Mouse (Mus musculus): Measurements from ENCODE around the gene Rps19. TPM values are rescaled to one million over a fixed set of nuclear protein-coding genes. Genes with fewer than 3 reads are reported as not detected.

Gene Rps19
- polyA plus RNA-seq, 1 experiment from 2014 or later, result 2,334 TPM

DNA sequence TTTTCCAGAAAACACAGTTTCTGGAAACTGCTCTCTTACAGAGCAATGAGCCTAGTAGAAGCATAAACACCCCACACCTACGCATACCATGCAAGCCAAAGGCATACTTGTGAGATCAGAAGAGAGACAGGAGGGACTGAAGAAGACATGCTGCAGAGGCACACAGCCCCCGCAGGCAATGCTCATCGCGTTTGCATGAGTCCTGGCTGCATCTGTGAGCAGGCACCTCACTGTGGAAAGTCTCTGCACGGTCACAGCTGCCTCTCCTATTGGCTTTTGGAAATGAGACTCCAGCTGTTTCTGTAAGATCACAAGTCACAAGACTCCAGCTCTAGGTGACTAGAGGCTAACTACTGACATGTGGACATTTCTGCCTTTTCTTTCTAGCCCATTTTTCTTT, 34.0 kb upstream of the Rps19 start:
- H3K27ac ChIP-seq (ENCODE audit: low read length), result no peak overlapping the region
- H3K9ac ChIP-seq (ENCODE audit: low read depth, low read length), result no peak overlapping the region
- H3K36me3 ChIP-seq (ENCODE audit: control insufficient read depth, insufficient read depth, low read length), result no peaks in the 10 kb centered on the region
- no peak for ATAC-seq
- H3K4me1 ChIP-seq (ENCODE audit: control insufficient read depth, insufficient read depth, low read length), result 0 out of 2 replicates have a peak, but pooled peaks cover 2% of the 10 kb centered on the region
- H3K27me3 ChIP-seq (replicated peaks; ENCODE audit: control insufficient read depth, insufficient read depth, low read length), result no peaks in the 10 kb centered on the region
- 20% methylated on average over 5 of the region's 5 CpGs for WGBS
- no peak overlapping the region for H3K4me2 ChIP-seq (ENCODE audit: low read depth, low read length)
- H3K9me3 ChIP-seq (ENCODE audit: control insufficient read depth, low read length), result no peaks in the 10 kb centered on the region
- no peak overlapping the region for H3K4me3 ChIP-seq (ENCODE audit: low read length)

DNA sequence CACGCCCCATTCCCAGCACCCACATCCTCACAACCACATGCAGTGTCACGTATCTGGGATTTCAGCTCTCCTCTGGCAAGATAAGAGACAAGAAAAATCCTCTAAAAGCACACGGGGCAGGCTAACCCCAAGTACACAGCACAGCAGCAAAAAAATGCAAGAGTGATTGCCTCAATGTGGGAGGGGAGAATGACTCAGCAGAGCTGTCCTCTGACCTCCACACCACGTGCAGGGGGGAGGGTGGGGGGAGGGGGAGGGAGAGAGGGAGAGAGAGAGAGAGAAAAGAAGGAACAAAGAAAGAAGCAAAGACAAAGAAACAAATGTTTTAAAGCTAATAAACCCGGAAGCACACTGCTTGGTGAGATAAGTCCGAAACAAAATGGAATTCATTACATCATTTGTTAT, 33.3 kb upstream of the Rps19 start:
- Histone ChIP-seq H3K27ac (ENCODE audit: low read length) (no peak overlapping the region), H3K9me3 (ENCODE audit: control insufficient read depth, low read length) (no peaks in the 10 kb centered on the region), H3K4me2 (ENCODE audit: low read depth, low read length) (no peak overlapping the region), H3K27me3 (replicated peaks; ENCODE audit: control insufficient read depth, insufficient read depth, low read length) (no peaks in the 10 kb centered on the region), H3K9ac (ENCODE audit: low read depth, low read length) (no peak overlapping the region), H3K4me1 (ENCODE audit: control insufficient read depth, insufficient read depth, low read length) (0 out of 2 replicates have a peak, but pooled peaks cover 2% of the 10 kb centered on the region), H3K4me3 (ENCODE audit: low read length) (no peak overlapping the region), H3K36me3 (ENCODE audit: control insufficient read depth, insufficient read depth, low read length) (no peaks in the 10 kb centered on the region)
- peak; percentile 76 for ATAC-seq
- 28% methylated on average over 6 of the region's 6 CpGs for WGBS

DNA sequence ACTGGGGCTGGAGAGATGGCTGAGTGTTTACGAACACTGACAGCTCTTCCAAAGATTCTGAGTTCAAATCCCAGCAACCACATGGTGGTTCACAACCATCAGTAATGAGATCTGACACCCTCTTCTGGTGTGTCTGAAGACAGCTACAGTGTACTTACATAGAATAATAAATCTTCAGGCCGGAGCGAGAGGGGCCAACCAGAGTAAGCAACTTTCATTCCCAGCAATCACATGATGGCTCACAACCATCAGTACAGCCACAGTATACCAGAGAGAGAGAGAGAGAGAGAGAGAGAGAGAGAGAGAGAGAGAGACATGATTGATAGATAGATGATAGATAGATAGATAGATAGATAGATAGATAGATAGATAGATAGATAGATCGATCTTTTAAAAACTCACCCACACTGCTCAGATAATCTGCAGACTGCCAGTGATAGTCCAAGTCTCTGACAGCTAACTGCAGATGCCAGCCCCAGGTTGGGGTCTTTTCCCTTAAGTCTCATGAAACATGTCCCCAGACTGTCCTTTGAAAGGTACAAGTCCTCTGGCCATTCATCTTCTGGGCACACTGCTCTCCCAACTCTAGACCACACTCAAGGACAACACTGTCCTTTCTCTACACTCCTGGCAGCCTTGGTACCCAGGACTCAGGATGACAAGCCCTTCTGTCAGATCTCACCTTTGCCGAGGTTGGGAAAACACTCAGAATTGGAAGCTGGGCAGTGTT, 32.4 kb upstream of the Rps19 start:
- Histone ChIP-seq H3K9me3 (ENCODE audit: control insufficient read depth, low read length) (no peaks in the 10 kb centered on the region), H3K4me3 (ENCODE audit: low read length) (no peak overlapping the region), H3K27ac (ENCODE audit: low read length) (no peak overlapping the region), H3K4me1 (ENCODE audit: control insufficient read depth, insufficient read depth, low read length) (0 out of 2 replicates have a peak, but pooled peaks cover 2% of the 10 kb centered on the region), H3K4me2 (ENCODE audit: low read depth, low read length) (no peak overlapping the region), H3K9ac (ENCODE audit: low read depth, low read length) (no peak overlapping the region), H3K27me3 (replicated peaks; ENCODE audit: control insufficient read depth, insufficient read depth, low read length) (no peaks in the 10 kb centered on the region), H3K36me3 (ENCODE audit: control insufficient read depth, insufficient read depth, low read length) (no peaks in the 10 kb centered on the region)
- WGBS, result 74% methylated on average over 5 of the region's 5 CpGs
- ATAC-seq, result no peak

DNA sequence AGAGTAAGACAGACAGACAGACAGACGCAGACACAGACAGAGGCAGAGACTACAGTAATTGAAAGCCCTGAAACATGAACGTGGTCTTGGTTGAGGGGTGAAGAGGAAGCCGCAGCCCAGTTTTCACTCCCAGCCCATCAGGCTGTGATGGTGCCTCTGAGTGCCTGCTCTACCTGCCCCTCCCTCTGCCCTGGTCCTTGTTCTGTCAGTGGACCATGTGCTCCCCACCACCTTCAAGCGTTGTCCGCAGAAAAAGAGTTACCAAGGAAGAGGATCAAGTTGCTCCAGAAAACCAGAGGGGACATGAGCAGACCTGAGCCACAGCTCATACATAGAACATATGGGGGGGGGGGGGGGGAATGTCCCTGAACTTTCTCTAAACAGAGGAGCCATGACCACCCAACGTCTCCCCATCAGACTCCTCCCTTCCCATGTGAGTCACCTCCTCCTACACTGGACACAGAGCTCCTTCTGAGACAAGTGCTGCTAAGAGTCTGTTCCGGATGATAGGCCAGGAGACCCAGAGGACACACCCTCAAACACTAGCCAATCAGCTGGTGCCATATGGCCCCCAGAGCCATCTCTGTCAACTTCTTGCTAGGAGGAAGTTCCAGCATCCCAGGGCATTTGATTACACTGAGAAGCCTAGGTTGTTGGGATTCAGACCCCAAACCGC, 31.5 kb upstream of the Rps19 start:
- H3K36me3 ChIP-seq (ENCODE audit: control insufficient read depth, insufficient read depth, low read length), result no peaks in the 10 kb centered on the region
- 73% methylated on average over 8 of the region's 8 CpGs for WGBS
- H3K27ac ChIP-seq (ENCODE audit: low read length), result no peak overlapping the region
- H3K9me3 ChIP-seq (ENCODE audit: control insufficient read depth, low read length), result no peaks in the 10 kb centered on the region
- peak; percentile 81 for ATAC-seq
- no peaks in the 10 kb centered on the region for H3K27me3 ChIP-seq (replicated peaks; ENCODE audit: control insufficient read depth, insufficient read depth, low read length)
- H3K4me2 ChIP-seq (ENCODE audit: low read depth, low read length), result no peak overlapping the region
- 0 out of 2 replicates have a peak, but pooled peaks cover 2% of the 10 kb centered on the region for H3K4me1 ChIP-seq (ENCODE audit: control insufficient read depth, insufficient read depth, low read length)
- no peak overlapping the region for H3K9ac ChIP-seq (ENCODE audit: low read depth, low read length)
- no peak overlapping the region for H3K4me3 ChIP-seq (ENCODE audit: low read length)

DNA sequence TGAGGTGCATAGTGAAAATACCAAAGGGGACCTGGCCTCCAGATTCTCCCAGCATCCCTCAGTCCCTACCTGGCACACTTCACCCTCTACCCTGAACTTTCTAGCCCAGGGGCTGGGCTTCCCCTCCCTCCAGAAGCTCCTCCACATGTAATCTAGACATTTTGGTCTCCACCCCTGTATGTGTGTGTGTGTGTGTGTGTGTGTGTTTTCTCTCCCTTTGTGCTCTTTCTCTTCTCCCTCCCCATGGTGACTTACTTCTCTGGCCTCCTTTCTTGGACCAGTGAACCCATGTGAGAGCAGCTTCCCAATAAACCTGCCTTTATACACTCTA, 31.0 kb upstream of the Rps19 start:
- H3K9ac ChIP-seq (ENCODE audit: low read depth, low read length), result no peak overlapping the region
- H3K9me3 ChIP-seq (ENCODE audit: control insufficient read depth, low read length), result no peaks in the 10 kb centered on the region
- 0 out of 2 replicates have a peak, but pooled peaks cover 2% of the 10 kb centered on the region for H3K4me1 ChIP-seq (ENCODE audit: control insufficient read depth, insufficient read depth, low read length)
- H3K4me2 ChIP-seq (ENCODE audit: low read depth, low read length), result no peak overlapping the region
- peak; percentile 43 for ATAC-seq
- H3K27ac ChIP-seq (ENCODE audit: low read length), result no peak overlapping the region
- H3K4me3 ChIP-seq (ENCODE audit: low read length), result no peak overlapping the region
- no peaks in the 10 kb centered on the region for H3K36me3 ChIP-seq (ENCODE audit: control insufficient read depth, insufficient read depth, low read length)
- no peaks in the 10 kb centered on the region for H3K27me3 ChIP-seq (replicated peaks; ENCODE audit: control insufficient read depth, insufficient read depth, low read length)

DNA sequence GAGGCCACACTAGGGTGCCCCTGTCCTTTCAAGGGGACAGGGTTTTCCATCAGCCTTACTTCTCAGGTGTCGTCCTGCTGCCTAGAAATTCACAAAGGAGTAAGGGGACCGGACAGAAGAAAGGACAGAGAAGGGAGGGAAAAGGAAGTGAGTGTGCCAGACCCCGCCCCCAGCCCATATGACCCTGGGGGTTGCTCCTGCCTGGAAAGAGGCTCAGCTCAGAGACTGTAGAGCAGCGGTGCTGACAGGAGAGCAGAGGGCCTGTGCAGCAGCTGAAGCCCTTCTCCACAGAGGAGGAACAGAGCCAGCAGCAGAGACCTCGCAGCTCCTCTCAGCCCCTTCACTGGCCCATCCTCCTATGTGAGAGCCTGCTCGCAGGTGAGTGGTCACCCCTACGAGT, 30.5 kb upstream of the Rps19 start:
- no peaks in the 10 kb centered on the region for H3K36me3 ChIP-seq (ENCODE audit: control insufficient read depth, insufficient read depth, low read length)
- WGBS, result 30% methylated on average over 7 of the region's 7 CpGs
- H3K4me3 ChIP-seq (ENCODE audit: low read length), result no peak overlapping the region
- H3K4me2 ChIP-seq (ENCODE audit: low read depth, low read length), result no peak overlapping the region
- no peak overlapping the region for H3K27ac ChIP-seq (ENCODE audit: low read length)
- 0 out of 2 replicates have a peak, but pooled peaks cover 2% of the 10 kb centered on the region for H3K4me1 ChIP-seq (ENCODE audit: control insufficient read depth, insufficient read depth, low read length)
- H3K9me3 ChIP-seq (ENCODE audit: control insufficient read depth, low read length), result no peaks in the 10 kb centered on the region
- no peak for ATAC-seq
- no peaks in the 10 kb centered on the region for H3K27me3 ChIP-seq (replicated peaks; ENCODE audit: control insufficient read depth, insufficient read depth, low read length)
- peak overlapping the region; percentile 11; the same call in 1 of the 2 replicates for H3K9ac ChIP-seq (ENCODE audit: low read depth, low read length)

DNA sequence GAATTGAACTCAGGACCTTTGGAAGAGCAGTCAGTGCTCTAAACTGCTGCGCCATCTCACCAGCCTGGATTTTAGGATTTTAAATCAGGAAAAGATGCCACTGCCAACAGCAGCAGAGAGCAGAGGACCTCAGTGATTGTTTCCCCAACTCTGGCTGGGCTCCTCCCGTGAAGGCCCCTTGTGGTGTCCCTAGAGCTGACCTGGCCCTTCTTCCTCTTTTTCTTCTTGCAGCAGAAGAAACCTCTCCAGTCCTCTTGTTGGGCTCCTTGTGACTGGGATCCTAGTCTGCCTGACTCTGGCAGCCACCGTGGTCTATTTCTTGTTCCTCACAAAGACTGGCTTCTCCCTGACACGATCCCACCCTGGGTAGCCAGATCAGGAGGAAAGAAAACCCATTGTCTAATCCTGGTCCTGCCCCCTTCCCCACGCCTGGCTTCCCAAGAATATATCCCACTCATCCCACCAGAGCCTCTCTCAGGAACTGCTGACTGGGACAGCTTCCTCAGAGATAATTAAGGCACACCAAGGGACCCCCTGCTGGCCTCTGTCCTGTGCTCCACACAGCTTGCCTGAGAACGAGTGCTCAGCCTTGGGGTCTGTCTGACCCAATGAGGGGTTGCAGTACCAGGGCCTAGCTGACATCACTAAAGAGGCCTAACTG, 27.6 kb upstream of the Rps19 start:
- Histone ChIP-seq H3K4me2 (ENCODE audit: low read depth, low read length) (no peak overlapping the region), H3K4me1 (ENCODE audit: control insufficient read depth, insufficient read depth, low read length) (no peaks in the 10 kb centered on the region), H3K27me3 (replicated peaks; ENCODE audit: control insufficient read depth, insufficient read depth, low read length) (no peaks in the 10 kb centered on the region), H3K36me3 (ENCODE audit: control insufficient read depth, insufficient read depth, low read length) (no peaks in the 10 kb centered on the region), H3K9me3 (ENCODE audit: control insufficient read depth, low read length) (no peaks in the 10 kb centered on the region), H3K4me3 (ENCODE audit: low read length) (no peak overlapping the region), H3K9ac (ENCODE audit: low read depth, low read length) (no peak overlapping the region), H3K27ac (ENCODE audit: low read length) (no peak overlapping the region)
- ATAC-seq, result no peak
- WGBS, result 50% methylated on average over 6 of the region's 6 CpGs

DNA sequence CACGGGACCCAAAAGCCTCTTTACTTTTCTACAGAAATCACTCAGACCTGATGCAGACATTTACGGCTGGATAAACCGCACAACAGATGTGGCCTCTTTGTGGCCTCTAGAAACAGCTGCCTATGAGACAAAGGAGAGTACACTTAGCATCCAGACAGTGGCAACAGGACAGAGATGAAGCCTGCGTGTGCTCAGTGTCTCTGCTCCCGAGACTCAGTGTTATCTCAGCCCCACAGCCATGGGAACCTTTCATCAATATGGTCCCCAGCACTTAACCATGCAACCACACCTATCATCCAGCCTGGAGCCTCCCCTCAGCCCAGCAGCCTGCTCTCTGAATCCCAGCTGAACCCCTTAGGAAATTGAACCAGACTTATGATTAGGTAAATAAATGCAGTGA, 24.9 kb upstream of the Rps19 start:
- H3K27ac ChIP-seq (ENCODE audit: low read length), result no peak overlapping the region
- WGBS, result 72% methylated on average over 5 of the region's 5 CpGs
- no peak overlapping the region for H3K4me3 ChIP-seq (ENCODE audit: low read length)
- no peak overlapping the region for H3K4me2 ChIP-seq (ENCODE audit: low read depth, low read length)
- H3K9ac ChIP-seq (ENCODE audit: low read depth, low read length), result no peak overlapping the region
- H3K36me3 ChIP-seq (ENCODE audit: control insufficient read depth, insufficient read depth, low read length), result no peaks in the 10 kb centered on the region
- no peaks in the 10 kb centered on the region for H3K4me1 ChIP-seq (ENCODE audit: control insufficient read depth, insufficient read depth, low read length)
- ATAC-seq, result no peak
- H3K27me3 ChIP-seq (replicated peaks; ENCODE audit: control insufficient read depth, insufficient read depth, low read length), result no peaks in the 10 kb centered on the region
- H3K9me3 ChIP-seq (ENCODE audit: control insufficient read depth, low read length), result no peaks in the 10 kb centered on the region

DNA sequence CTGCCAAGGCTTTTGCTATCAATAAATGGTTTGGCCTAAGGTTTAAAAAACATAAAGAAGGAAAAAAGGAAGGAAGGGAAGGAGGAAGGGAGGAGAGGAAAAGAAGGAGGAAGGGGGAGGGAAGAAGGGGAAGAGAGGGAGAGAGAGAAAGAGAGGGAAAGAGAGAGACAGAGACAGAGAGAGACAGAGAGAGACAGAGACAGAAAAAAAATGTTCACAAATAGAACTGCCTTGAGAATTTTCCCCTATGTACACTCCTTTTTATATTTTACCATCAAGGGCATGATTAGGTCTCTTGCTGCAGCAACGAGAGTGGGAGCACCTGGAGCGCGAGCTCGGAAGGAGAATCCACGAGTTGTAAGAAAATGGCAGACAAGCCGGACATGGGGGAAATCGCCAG, 22.3 kb upstream of the Rps19 start, which contains the start of gene Gm9844:
Gene Gm9844, plus strand, starts transcription at position 301 of the 400 bp plus-strand sequence.
- Histone ChIP-seq H3K4me2 (ENCODE audit: low read depth, low read length) (no peak within 1 kb of the TSS), H3K4me3 (ENCODE audit: low read length) (no peak within 1 kb of the TSS), H3K4me1 (ENCODE audit: control insufficient read depth, insufficient read depth, low read length) (no peaks in the 10 kb centered on the region), H3K9ac (ENCODE audit: low read depth, low read length) (no peak within 1 kb of the TSS), H3K36me3 (ENCODE audit: control insufficient read depth, insufficient read depth, low read length) (no peaks in the 10 kb centered on the region), H3K27me3 (replicated peaks; ENCODE audit: control insufficient read depth, insufficient read depth, low read length) (no peaks in the 10 kb centered on the region), H3K27ac (ENCODE audit: low read length) (no peak within 1 kb of the TSS), H3K9me3 (ENCODE audit: control insufficient read depth, low read length) (no peaks in the 10 kb centered on the region)
- ATAC-seq, result no peak
- WGBS, result 87% methylated on average over 7 of the region's 7 CpGs
